Mouse (Mus musculus) MEL (cell line): ENCODE data around the gene Ccdc86.

ENCODE experiments used
- CTCF ChIP-seq, 3 experiments: IDR thresholded peaks in 2 of 3; conservative IDR thresholded peaks in 1 of 3; 2 replicates each; pipeline ENCODE4 v1.5.1; 2011 to 2012; ENCODE audit warnings: low read length in 3 of 3, low read depth in 2 of 3, mild to moderate bottlenecking in 2 of 3, improper control_type of control experiment in 1 of 3, inconsistent platforms in 1 of 3, mixed read lengths in 1 of 3, moderate library complexity in 1 of 3; ENCODE audit not compliant: control insufficient read depth in 1 of 3, insufficient read depth in 1 of 3, poor library complexity in 1 of 3, severe bottlenecking in 1 of 3
- EP300 ChIP-seq, 2 experiments: IDR thresholded peaks; 2 replicates each; pipeline ENCODE4 v1.6.1; 2011; ENCODE audit warnings: improper control_type of control experiment in 2 of 2, low read length in 2 of 2, low read depth in 1 of 2, mild to moderate bottlenecking in 1 of 2
- ETS1 ChIP-seq: IDR thresholded peaks from 2 replicates; pipeline ENCODE4 v1.6.1; 2012; ENCODE audit warnings: low read depth, mild to moderate bottlenecking, inconsistent platforms, low read length, improper control_type of control experiment, moderate library complexity
- GATA1 ChIP-seq: IDR thresholded peaks from 2 replicates; pipeline ENCODE4 v1.6.1; 2011; ENCODE audit warnings: low read depth, low read length, improper control_type of control experiment
- MYB ChIP-seq: IDR thresholded peaks from 2 replicates; pipeline ENCODE4 v1.6.1; 2011; ENCODE audit warnings: mild to moderate bottlenecking, low read depth, low read length, improper control_type of control experiment
- MYC ChIP-seq: IDR thresholded peaks from 2 replicates; pipeline ENCODE4 v1.6.1; 2011; ENCODE audit warnings: low read depth, mild to moderate bottlenecking, low read length, improper control_type of control experiment, moderate library complexity
- POLR2A ChIP-seq, 2 experiments: IDR thresholded peaks; 2 replicates each; pipeline ENCODE4 v1.6.1; 2011 to 2012; ENCODE audit warnings: low read length in 2 of 2, mild to moderate bottlenecking in 2 of 2, control low read depth in 1 of 2, improper control_type of control experiment in 1 of 2, low read depth in 1 of 2, moderate library complexity in 1 of 2; ENCODE audit not compliant: control insufficient read depth in 1 of 2, insufficient read depth in 1 of 2, poor library complexity in 1 of 2
- POLR2AphosphoS5 ChIP-seq: IDR thresholded peaks from 2 replicates; pipeline ENCODE4 v1.6.1; 2012; ENCODE audit warnings: low read depth, borderline replicate concordance, mild to moderate bottlenecking, inconsistent platforms, low read length, moderate library complexity, mixed read lengths
- RAD21 ChIP-seq: IDR thresholded peaks from 2 replicates; pipeline ENCODE4 v1.6.1; 2011; ENCODE audit warnings: mild to moderate bottlenecking, low read depth, low read length, improper control_type of control experiment
- TBP ChIP-seq: IDR thresholded peaks from 2 replicates; pipeline ENCODE4 v1.8.0; 2011; ENCODE audit warnings: low read depth, low read length, improper control_type of control experiment

DNA sequence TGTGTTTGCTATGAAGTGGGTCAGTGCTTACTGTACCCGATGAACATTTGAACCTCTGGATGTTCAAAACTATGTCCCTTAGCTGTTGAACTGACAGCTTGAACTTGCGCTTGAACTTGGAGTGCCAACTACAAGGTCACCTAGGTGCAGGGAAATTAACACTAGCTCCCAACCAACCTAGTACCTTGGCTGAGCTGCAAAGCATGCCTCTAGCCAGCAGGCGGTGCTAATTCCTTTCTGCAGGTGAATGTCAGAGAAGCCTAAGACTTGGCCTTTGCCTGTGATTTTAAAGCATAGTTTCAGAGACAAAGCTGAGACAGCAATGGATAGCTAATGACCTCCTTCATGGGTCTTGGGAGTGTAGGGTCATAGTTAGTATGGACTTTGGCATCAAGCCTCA is 41.2 kb downstream of the Ccdc86 start:
- TF ChIP-seq POLR2A (IDR thresholded peaks at IDR 0.05; ENCODE audit: control insufficient read depth in 1 of 2, insufficient read depth in 1 of 2, low read depth in 1 of 2, low read length in 2 of 2, poor library complexity in 1 of 2) (no peak), ETS1 (no peak), EP300 (IDR thresholded peaks at IDR 0.05; ENCODE audit: low read depth in 1 of 2, low read length in 2 of 2) (no peak), CTCF (IDR thresholded peaks at IDR 0.05 in 2 of 3, conservative IDR thresholded peaks at IDR 0.05 in 1 of 3; ENCODE audit: control insufficient read depth in 1 of 3, insufficient read depth in 1 of 3, low read depth in 2 of 3, low read length in 3 of 3, poor library complexity in 1 of 3, severe bottlenecking in 1 of 3) (peak; percentile 81 to 96 (median 89)), TBP (0 out of 2 replicates have a peak, but pooled peaks have one; percentile 18), POLR2AphosphoS5 (no peak), GATA1 (no peak), RAD21 (peak; percentile 82), MYB (no peak), MYC (0 out of 2 replicates have a peak, but pooled peaks have one; percentile 32)
